Mouse (Mus musculus): ENCODE results near the gene Slc34a3. TPM values are rescaled to one million over a fixed set of nuclear protein-coding genes. Genes with fewer than 3 reads are reported as not detected.

Slc34a3 gene
- polyA plus RNA-seq, 1 experiment from 2014 or later = not detected

GRCm38 (mm10) chr2:25231038-25231437 lies 3.1 kb downstream of the Slc34a3 start:
- 50% methylated on average over 12 of the region's 12 CpGs for WGBS
- peaks cover 4% of the 10 kb centered on the region; the same call in 1 of the 2 replicates for H3K4me1 ChIP-seq
- H3K27ac ChIP-seq (replicated peaks) = no peak overlapping the region
- H3K4me3 ChIP-seq = no peak overlapping the region
- no peak for ATAC-seq (ENCODE audit: low FRiP score, low read depth)
- no peak overlapping the region for H3K4me2 ChIP-seq (replicated peaks)
- no peak overlapping the region for H3K9ac ChIP-seq (replicated peaks)
- no peaks in the 10 kb centered on the region for H3K36me3 ChIP-seq
- no peaks in the 10 kb centered on the region for H3K9me3 ChIP-seq
- H3K27me3 ChIP-seq = peaks cover 21% of the 10 kb centered on the region

DNA sequence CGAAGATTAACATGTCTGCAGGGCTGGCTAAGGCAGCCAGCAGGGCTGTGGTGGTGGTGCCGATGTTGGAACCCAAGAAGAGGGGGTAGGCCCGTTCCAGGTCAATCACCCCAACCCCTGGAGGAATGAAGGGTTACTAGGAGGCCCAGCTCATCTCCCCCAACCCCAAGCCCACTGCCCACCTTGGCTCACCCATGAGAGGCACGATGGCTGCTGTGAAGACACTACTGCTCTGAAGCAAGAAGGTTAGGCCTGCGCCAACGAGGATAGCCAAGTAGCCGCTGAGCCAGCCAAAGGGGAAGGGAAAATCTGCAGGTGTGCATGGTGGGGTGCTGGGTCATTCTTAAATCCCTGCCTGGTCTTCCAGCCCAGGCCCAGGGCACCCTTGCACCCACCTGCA lies 3.6 kb downstream of the Slc34a3 start:
- ATAC-seq (ENCODE audit: low FRiP score, low read depth) = no peak

GRCm38 (mm10) chr2:25229582-25229981 lies 4.6 kb downstream of the Slc34a3 start:
- H3K36me3 ChIP-seq = no peaks in the 10 kb centered on the region
- no peak overlapping the region for H3K27ac ChIP-seq (replicated peaks)
- WGBS = 88% methylated on average over 5 of the region's 5 CpGs
- H3K4me2 ChIP-seq (replicated peaks) = no peak overlapping the region
- H3K9me3 ChIP-seq = no peaks in the 10 kb centered on the region
- H3K4me1 ChIP-seq = peaks cover 11% of the 10 kb centered on the region
- H3K9ac ChIP-seq (replicated peaks) = no peak overlapping the region
- H3K4me3 ChIP-seq = no peak overlapping the region
- H3K27me3 ChIP-seq = peaks cover 21% of the 10 kb centered on the region
- no peak for ATAC-seq (ENCODE audit: low FRiP score, low read depth)

More for the DNA sequence above, 3.6 kb downstream of the Slc34a3 start:
- peaks cover 21% of the 10 kb centered on the region for H3K27me3 ChIP-seq
- H3K36me3 ChIP-seq = no peaks in the 10 kb centered on the region
- no peak overlapping the region for H3K27ac ChIP-seq (replicated peaks)
- 85% methylated on average over 7 of the region's 7 CpGs for WGBS
- H3K9ac ChIP-seq (replicated peaks) = no peak overlapping the region
- H3K9me3 ChIP-seq = no peaks in the 10 kb centered on the region
- H3K4me3 ChIP-seq = no peak overlapping the region
- peaks cover 7% of the 10 kb centered on the region for H3K4me1 ChIP-seq
- H3K4me2 ChIP-seq (replicated peaks) = no peak overlapping the region

DNA sequence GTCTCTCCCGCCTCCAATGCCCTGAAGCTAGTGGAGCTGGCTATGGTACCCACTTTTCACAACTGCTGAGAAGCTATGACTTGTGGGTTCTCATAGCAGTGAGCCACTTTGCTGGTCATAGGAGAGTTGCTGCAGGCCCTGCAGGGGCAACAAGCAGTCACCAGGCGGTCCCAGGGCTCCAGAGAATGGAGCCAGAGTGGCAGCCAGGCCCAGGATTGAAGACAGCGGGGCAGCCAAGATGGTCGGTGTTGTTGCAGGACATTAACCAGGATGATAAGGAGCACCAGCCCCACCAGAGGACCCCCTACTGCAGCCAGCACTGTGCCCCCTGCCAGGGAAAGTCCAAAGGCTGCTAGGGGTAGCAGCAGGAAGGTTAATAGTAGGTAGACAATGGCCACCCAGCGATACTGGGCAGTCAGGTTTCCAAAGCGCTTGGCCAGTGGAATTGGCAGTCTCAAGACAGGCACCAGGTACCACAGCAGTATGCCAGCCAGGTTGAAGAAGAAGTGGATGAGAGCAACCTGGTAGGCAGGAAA lies 5.1 kb downstream of the Slc34a3 start:
- Histone ChIP-seq H3K9ac (replicated peaks) (no peak overlapping the region), H3K4me2 (replicated peaks) (peak overlapping the region; percentile 34; the same call in 1 of the 2 replicates), H3K27me3 (peaks cover 21% of the 10 kb centered on the region), H3K27ac (replicated peaks) (0 out of 2 replicates have a peak overlapping the region, but pooled peaks have one; percentile 44), H3K4me3 (no peak overlapping the region), H3K36me3 (no peaks in the 10 kb centered on the region), H3K9me3 (no peaks in the 10 kb centered on the region), H3K4me1 (peaks cover 11% of the 10 kb centered on the region)
- 70% methylated on average over 6 of the region's 6 CpGs for WGBS
- ATAC-seq (ENCODE audit: low FRiP score, low read depth) = no peak

DNA sequence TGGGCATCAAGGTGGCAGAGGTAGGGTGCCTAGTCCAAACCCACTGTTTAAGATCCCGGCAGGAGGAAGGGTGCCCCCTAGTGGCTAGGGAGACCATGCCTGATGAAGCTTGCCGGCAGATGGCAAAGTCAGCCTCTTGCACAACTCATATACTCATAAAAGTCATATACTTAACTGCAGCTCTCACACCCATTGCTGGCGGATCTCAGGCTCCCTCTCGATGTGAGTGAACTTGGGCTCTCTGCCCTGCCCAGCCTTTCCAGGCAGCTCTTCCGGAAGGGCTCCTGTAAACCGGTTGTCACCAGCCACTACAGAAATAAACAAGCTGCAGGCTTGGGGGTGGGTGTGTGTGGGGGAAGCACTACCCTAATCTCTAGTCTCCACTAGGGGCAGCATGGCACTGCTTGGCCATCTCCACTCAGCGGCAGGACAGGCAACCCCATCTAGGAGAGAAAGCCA lies 5.7 kb downstream of the Slc34a3 start:
- no peaks in the 10 kb centered on the region for H3K36me3 ChIP-seq
- WGBS = 0% methylated on average over 7 of the region's 7 CpGs
- no peak for ATAC-seq (ENCODE audit: low FRiP score, low read depth)
- H3K4me1 ChIP-seq = peaks cover 15% of the 10 kb centered on the region
- peak overlapping the region; percentile 6; the same call in 1 of the 2 replicates for H3K4me3 ChIP-seq
- peaks cover 21% of the 10 kb centered on the region for H3K27me3 ChIP-seq
- H3K27ac ChIP-seq (replicated peaks) = peak overlapping the region; percentile 44; the same call in 1 of the 2 replicates
- H3K4me2 ChIP-seq (replicated peaks) = peak overlapping the region; percentile 34
- H3K9me3 ChIP-seq = no peaks in the 10 kb centered on the region
- H3K9ac ChIP-seq (replicated peaks) = no peak overlapping the region

DNA sequence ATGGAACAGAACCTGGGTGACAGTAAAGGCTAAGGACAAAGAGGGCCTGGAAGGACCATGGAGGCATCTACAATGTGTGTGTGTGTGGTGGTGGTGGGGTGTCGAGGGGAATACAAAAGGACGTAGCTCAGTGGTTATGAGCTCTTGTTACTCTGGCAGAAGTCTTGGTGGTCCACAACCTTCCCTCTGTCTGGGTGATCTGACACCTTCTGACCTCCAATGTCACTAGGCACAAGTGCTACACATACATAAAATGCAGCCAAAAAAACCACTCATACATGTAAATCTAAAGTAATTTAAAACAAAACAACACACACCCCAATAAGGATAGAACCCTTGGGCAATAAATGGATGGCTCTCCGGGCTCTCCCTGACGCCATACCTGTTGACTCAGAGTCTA lies 6.8 kb downstream of the Slc34a3 start:
- no peak for ATAC-seq (ENCODE audit: low FRiP score, low read depth)

DNA sequence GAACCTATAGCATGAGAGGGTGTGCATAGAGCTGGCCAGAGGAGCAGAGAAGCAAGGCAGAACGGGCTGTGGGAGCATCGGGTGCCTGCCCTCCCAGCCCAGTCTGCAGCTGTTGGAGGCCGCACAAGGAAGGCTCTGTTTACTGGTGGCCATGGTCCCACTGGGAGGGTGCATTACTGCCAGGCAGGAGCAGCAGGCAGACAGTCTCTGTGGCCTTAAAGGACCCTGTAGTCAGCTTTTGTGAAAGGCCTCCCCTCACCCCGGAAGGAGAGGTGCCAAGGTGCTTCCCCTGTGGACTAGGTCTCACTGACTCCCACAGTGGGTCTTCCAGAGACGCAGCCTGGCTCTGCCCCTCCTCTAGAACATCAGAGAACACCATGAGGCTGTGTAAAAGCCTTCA lies 7.3 kb downstream of the Slc34a3 start:
- Histone ChIP-seq H3K4me3 (no peak overlapping the region), H3K9me3 (no peaks in the 10 kb centered on the region), H3K4me2 (replicated peaks) (no peak overlapping the region), H3K4me1 (peaks cover 22% of the 10 kb centered on the region), H3K27me3 (peaks cover 18% of the 10 kb centered on the region), H3K27ac (replicated peaks) (no peak overlapping the region), H3K9ac (replicated peaks) (no peak overlapping the region), H3K36me3 (peaks cover 2% of the 10 kb centered on the region)
- 86% methylated on average over 5 of the region's 5 CpGs for WGBS
- no peak for ATAC-seq (ENCODE audit: low FRiP score, low read depth)

More for the DNA sequence above, 6.8 kb downstream of the Slc34a3 start:
- Histone ChIP-seq H3K27ac (replicated peaks) (no peak overlapping the region), H3K36me3 (no peaks in the 10 kb centered on the region), H3K9ac (replicated peaks) (no peak overlapping the region), H3K4me1 (peaks cover 22% of the 10 kb centered on the region), H3K4me2 (replicated peaks) (no peak overlapping the region), H3K4me3 (no peak overlapping the region), H3K27me3 (peaks cover 20% of the 10 kb centered on the region), H3K9me3 (no peaks in the 10 kb centered on the region)
- WGBS = 88% methylated on average over 4 of the region's 4 CpGs

DNA sequence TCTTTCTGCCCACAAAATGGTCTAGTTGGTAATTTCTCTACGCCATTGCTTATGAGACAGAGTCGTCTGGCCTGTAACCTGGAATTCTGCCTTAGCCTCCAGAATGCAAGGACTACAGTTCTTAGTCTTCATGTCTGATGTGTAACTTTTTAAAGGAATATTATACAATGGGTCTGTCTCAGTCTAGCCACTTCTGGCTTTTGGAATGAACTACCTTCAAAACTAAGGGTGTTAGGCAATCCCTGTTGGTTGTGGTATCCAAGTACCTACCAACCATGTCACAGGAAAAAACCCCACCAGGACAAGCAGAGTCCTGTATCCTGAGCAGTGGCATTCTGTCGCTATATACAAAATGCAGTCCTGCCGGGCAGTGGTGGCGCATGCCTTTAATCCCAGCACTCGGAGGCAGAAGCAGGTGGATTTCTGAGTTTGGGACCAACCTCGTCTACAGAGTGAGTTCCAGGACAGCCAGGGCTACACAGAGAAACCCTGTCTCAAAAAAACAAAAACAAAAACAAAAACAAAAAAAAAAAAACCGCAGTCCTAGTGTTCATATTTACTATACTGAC lies 8.3 kb downstream of the Slc34a3 start:
- Histone ChIP-seq H3K4me2 (replicated peaks) (peak overlapping the region; percentile 52), H3K4me1 (peaks cover 22% of the 10 kb centered on the region), H3K4me3 (peak overlapping the region; percentile 72), H3K27me3 (peaks cover 18% of the 10 kb centered on the region), H3K27ac (replicated peaks) (peak overlapping the region; percentile 97), H3K36me3 (peaks cover 12% of the 10 kb centered on the region), H3K9me3 (no peaks in the 10 kb centered on the region), H3K9ac (replicated peaks) (peak overlapping the region; percentile 60; the same call in 1 of the 2 replicates)
- ATAC-seq (ENCODE audit: low FRiP score, low read depth) = no peak
- WGBS = 74% methylated on average over 8 of the region's 8 CpGs

GRCm38 (mm10) chr2:25224766-25225752 lies 9.1 kb downstream of the Slc34a3 start:
- peaks cover 22% of the 10 kb centered on the region for H3K4me1 ChIP-seq
- ATAC-seq (ENCODE audit: low FRiP score, low read depth) = peak; percentile 97
- peak overlapping the region; percentile 97 for H3K27ac ChIP-seq (replicated peaks)
- 2% methylated on average over 39 of the region's 41 CpGs for WGBS
- H3K27me3 ChIP-seq = peaks cover 11% of the 10 kb centered on the region
- peak overlapping the region; percentile 60 for H3K9ac ChIP-seq (replicated peaks)
- peak overlapping the region; percentile 72 for H3K4me3 ChIP-seq
- H3K36me3 ChIP-seq = peaks cover 12% of the 10 kb centered on the region
- H3K4me2 ChIP-seq (replicated peaks) = peak overlapping the region; percentile 52
- no peaks in the 10 kb centered on the region for H3K9me3 ChIP-seq

DNA sequence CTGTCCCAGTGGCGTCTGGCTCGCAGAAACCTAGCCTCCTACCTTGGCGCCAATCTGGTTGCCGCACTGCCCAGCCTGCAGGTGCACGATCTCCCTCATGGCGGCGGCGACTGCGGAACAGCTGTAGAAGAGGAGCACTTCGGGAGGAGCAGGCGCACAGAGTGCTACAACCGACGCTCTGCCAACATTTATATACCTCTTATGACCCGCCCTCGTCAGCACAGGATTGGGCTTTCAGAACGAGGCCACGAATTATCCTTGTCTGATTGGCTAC lies 9.7 kb downstream of the Slc34a3 start, which contains the start of gene Tubb4b:
Gene Tubb4b, minus strand, starts transcription at position 211 of the 274 bp plus-strand sequence.
- Histone ChIP-seq H3K36me3 (peaks cover 12% of the 10 kb centered on the region), H3K4me1 (peaks cover 22% of the 10 kb centered on the region)
- under 1% methylated on average over 17 of the region's 17 CpGs for WGBS

DNA sequence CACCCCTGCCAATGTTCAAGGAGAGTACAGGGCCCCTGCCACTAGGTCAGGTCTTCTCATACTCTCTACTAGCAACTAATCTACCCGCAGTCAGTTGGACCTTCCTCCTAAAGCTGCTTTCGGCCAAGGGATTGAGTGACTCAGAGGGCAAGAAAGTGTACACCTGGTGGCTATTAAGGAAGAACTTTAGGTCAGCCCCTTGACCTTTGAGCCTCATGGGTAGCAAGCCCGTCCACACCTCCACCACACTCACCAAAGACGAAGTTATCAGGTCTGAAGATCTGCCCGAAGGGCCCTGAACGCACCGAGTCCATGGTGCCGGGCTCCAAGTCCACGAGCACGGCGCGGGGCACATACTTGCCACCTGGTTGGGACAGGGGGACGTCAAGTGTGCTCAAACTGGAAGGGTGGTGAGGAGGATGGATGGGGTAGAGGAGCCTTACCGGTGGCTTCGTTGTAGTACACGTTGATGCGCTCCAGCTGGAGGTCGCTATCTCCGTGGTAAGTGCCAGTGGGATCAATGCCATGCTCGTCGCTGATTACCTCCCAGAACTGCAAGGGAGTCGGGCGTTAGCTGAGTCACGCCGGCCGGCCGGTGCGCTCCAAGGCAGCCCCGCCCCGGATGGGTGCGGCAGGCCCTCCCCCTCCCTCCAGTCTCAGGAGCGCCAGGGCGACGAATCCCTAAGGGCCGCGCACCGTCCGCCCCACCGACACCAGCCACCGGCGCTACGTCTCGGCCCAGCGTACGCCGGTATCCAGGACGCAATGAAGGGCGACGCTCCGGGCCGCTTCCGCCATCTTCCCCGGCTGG lies 10.3 kb downstream of the Slc34a3 start:
- Histone ChIP-seq H3K9me3 (no peaks in the 10 kb centered on the region), H3K4me3 (peak overlapping the region; percentile 72), H3K36me3 (peaks cover 12% of the 10 kb centered on the region), H3K27me3 (no peaks in the 10 kb centered on the region), H3K27ac (replicated peaks) (peak overlapping the region; percentile 89), H3K4me1 (peaks cover 20% of the 10 kb centered on the region), H3K9ac (replicated peaks) (peak overlapping the region; percentile 81), H3K4me2 (replicated peaks) (peak overlapping the region; percentile 96)
- WGBS = 2% methylated on average over 52 of the region's 53 CpGs
- ATAC-seq (ENCODE audit: low FRiP score, low read depth) = peak; percentile 14

More for the DNA sequence above, 9.7 kb downstream of the Slc34a3 start, which contains the start of gene Tubb4b:
- Histone ChIP-seq H3K9ac (replicated peaks) (peak within 1 kb of the TSS; percentile 81), H3K27ac (replicated peaks) (peak within 1 kb of the TSS; percentile 97), H3K4me3 (peak within 1 kb of the TSS; percentile 72), H3K27me3 (peaks cover 5% of the 10 kb centered on the region; the same call in 1 of the 2 replicates), H3K9me3 (no peaks in the 10 kb centered on the region), H3K4me2 (replicated peaks) (peak within 1 kb of the TSS; percentile 96)
- no peak for ATAC-seq (ENCODE audit: low FRiP score, low read depth)
